Mouse (Mus musculus): Measurements from ENCODE around the gene Cd81. TPM values are rescaled to one million over a fixed set of nuclear protein-coding genes. Genes with fewer than 3 reads are reported as not detected.

Cd81 gene
- polyA plus RNA-seq, 1 experiment from 2014 or later: 267 TPM

DNA sequence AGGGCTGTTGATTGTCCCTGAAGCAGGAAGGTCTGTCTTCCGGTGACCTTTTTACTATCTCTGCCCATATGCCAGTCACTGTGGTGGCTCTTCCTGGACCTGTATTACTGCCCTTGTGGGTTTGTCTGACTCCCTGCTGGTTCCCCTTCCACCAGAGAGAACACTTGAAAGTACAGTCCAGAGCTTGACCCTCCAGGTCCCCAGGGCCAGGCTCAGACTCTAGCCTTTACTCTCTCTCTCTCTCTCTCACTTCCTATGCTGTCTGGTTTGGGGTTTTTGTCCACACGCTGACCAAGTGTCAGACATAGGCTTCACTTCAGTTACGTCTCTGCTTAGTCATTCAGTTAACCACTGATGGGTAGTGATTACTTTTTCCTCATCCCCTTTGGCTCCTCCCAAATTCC, 9.6 kb upstream of the Cd81 start:
- Histone ChIP-seq H3K9me3 (replicated peaks) (no peaks in the 10 kb centered on the region), H3K36me3 (no peaks in the 10 kb centered on the region), H3K27me3 (ENCODE audit: low read depth, poor library complexity, severe bottlenecking) (no peaks in the 10 kb centered on the region), H3K4me3 (no peak overlapping the region), H3K4me1 (no peaks in the 10 kb centered on the region), H3K27ac (replicated peaks) (no peak overlapping the region)
- DNase-seq (ENCODE audit: low spot score): no peak
- 83% methylated on average over 3 of the region's 3 CpGs for WGBS

DNA sequence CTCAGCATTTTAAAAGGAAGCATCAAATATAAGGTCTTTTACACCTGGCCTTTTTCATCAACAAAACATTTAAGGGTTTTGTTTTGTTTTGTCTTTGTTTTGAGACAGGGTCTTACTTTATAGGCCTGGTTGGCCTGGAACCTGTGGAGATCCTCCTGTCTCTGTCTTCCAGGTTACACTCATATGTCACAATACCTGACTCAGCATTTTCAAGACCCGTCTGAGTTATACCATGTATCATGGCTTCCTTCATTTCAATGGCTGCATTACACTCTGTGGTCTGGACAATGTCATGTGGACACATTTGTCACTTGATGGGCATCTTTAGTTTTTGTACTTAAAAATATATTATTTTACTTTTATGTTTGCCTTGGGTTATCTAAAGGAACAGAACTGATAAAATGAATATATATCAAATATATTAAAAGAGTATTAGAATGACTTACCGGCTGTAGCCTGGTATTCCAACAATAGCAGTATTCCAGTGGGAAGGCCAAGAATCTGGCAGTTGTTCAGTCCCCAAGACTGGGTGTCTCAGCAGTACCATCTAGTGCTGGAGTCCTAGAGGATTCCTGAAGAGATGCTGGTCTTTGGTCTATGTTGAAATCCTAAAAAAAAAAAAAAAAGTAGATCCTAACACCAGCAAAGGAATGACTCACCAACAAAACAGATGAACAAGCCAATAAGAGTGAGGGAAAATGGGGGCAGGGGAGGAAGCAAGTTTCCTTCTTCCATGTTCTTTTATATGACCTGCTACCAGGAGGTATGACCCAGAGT, 8.3 kb upstream of the Cd81 start:
- Histone ChIP-seq H3K27ac (replicated peaks) (no peak overlapping the region), H3K36me3 (no peaks in the 10 kb centered on the region), H3K4me3 (no peak overlapping the region), H3K4me1 (no peaks in the 10 kb centered on the region), H3K27me3 (ENCODE audit: low read depth, poor library complexity, severe bottlenecking) (no peaks in the 10 kb centered on the region), H3K9me3 (replicated peaks) (no peaks in the 10 kb centered on the region)
- 94% methylated on average over 2 of the region's 2 CpGs for WGBS
- no peak for DNase-seq (ENCODE audit: low spot score)

DNA sequence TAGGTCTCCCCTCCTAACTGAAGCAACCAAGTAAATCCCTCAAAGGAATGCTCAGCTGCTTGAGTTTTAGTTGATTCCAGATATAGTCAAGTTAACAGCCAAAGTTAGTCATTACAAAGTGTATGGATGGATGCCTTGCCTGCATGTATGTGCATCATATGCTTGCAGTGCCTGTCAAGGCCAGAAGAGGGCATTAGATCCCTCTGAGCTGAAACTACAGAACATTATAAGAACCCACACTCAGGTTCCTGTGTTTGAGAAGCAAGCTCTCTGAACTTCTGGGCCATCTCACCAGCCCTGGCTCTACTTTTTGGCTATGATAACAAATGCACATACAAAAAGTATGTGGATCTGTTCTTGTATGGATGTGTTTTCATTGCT, 7.7 kb upstream of the Cd81 start:
- H3K36me3 ChIP-seq: no peaks in the 10 kb centered on the region
- H3K27me3 ChIP-seq (ENCODE audit: low read depth, poor library complexity, severe bottlenecking): no peaks in the 10 kb centered on the region
- no peaks in the 10 kb centered on the region for H3K4me1 ChIP-seq
- H3K9me3 ChIP-seq (replicated peaks): no peaks in the 10 kb centered on the region
- no peak overlapping the region for H3K27ac ChIP-seq (replicated peaks)
- no peak overlapping the region for H3K4me3 ChIP-seq
- DNase-seq (ENCODE audit: low spot score): no peak

DNA sequence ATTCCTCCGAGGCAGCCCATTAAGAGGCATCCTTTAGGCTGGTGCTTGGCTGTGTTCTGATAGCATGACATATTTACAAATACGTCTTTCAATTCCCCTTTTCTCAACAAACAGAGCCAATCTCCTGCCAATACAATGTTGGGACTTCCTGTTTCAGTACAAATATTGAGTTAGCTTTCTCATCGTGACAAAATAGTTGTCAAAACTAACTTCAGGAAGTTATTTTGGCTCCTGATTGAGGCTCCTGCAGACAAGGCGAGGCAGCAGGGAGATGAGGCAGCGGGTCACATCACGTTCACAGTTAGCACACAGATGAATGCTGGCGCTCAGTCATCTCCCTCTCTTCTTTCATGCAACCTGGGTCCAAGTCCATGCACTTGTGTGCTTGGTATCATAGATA, 6.2 kb upstream of the Cd81 start:
- 81% methylated on average over 7 of the region's 7 CpGs for WGBS

DNA sequence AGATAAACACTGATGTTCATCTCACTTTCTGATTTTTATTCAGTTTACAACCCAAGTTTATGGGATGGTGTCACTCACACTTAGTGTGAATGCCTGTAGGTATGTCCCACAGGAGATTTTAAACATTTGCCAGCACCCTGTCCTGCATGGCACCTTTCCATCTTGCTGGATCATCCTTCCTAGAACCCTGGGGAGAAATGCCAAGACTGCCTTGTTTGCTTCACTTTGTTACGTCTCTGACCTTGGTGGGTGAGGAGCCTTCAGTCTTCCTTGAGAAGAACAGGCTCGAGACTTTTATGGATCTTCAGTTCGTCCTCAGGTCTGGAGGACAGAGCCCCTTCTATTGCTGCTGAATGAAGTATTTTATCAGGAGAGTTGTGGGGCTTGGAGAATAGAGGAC, 3.2 kb upstream of the Cd81 start:
- no peak for DNase-seq (ENCODE audit: low spot score)
- WGBS: 87% methylated on average over 3 of the region's 3 CpGs

More for the DNA sequence above, 6.2 kb upstream of the Cd81 start:
- no peaks in the 10 kb centered on the region for H3K27me3 ChIP-seq (ENCODE audit: low read depth, poor library complexity, severe bottlenecking)
- H3K4me1 ChIP-seq: no peaks in the 10 kb centered on the region
- H3K36me3 ChIP-seq: no peaks in the 10 kb centered on the region
- no peak overlapping the region for H3K4me3 ChIP-seq
- no peak for DNase-seq (ENCODE audit: low spot score)
- H3K27ac ChIP-seq (replicated peaks): no peak overlapping the region
- H3K9me3 ChIP-seq (replicated peaks): no peaks in the 10 kb centered on the region

DNA sequence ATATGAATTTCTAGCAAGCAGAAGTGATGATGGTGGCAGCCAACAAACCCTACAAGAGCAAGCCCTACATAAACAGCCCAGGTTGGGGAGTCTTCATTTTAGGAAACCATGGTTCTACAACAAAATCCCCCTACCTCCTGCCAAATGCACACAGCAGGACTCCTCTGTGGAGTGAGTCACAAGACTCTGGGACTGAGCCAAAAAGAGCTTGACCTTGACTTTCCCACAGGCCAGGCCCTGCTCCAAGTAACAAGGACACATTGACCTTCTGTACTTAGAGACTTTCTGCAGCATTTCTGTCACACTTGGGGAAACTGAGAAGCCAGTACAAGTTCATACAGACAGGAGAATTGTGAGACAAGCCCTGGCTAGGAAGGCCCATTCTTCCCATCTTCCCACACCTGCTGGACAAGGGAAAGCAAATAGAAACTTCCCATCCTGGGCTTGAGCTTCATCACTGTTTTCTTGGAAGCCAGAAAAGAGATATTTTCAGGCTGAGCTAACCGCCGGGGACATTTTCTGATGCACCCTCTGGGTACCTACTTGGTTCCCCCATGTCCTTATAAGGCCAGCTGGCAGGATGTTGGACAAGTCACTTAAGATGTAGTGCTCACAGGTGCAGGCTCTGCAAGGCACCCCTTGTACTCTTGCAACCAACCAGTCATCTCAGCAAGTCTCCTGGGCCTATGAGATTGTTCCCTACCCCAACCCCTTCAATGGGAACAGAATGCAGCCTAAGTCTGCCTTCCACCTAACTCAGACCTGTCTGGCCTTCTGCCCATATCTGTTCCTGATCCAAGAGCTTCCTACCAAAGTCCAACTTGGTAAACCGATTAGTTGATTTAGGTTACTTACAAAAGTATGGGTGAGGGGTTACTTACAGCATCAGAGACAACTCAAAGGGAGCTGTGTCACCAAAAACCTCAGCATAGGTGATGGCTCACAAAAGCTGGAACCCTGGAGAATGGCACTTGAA, 2.4 kb upstream of the Cd81 start:
- H3K36me3 ChIP-seq: peaks cover 6% of the 10 kb centered on the region
- no peak overlapping the region for H3K27ac ChIP-seq (replicated peaks)
- DNase-seq (ENCODE audit: low spot score): no peak
- no peak overlapping the region for H3K4me3 ChIP-seq
- no peaks in the 10 kb centered on the region for H3K27me3 ChIP-seq (ENCODE audit: low read depth, poor library complexity, severe bottlenecking)
- WGBS: 92% methylated on average over 3 of the region's 3 CpGs
- no peaks in the 10 kb centered on the region for H3K9me3 ChIP-seq (replicated peaks)
- peaks cover 30% of the 10 kb centered on the region for H3K4me1 ChIP-seq

More for the DNA sequence above, 3.2 kb upstream of the Cd81 start:
- H3K36me3 ChIP-seq: no peaks in the 10 kb centered on the region
- peaks cover 22% of the 10 kb centered on the region for H3K4me1 ChIP-seq
- no peak overlapping the region for H3K27ac ChIP-seq (replicated peaks)
- H3K4me3 ChIP-seq: no peak overlapping the region
- no peaks in the 10 kb centered on the region for H3K27me3 ChIP-seq (ENCODE audit: low read depth, poor library complexity, severe bottlenecking)
- no peaks in the 10 kb centered on the region for H3K9me3 ChIP-seq (replicated peaks)

DNA sequence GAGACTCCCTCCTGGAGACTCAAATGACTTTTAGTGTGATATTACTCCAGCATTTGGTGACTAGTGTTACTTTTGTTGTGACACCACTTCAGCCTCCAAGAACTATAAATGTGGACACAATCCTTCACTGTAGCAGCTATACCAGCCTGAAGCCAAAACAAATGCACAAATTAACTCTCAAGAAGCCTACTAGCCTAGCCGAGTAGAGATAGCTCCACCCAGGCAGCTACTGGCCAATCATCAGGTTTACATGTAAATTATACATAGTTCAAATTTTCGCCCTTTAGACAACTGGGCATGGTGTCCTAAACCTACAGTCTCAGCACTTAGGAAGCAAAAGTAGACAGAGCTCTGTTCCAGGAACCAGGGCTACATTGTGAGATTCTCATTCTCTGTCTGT, 1.2 kb upstream of the Cd81 start:
- Histone ChIP-seq H3K9me3 (replicated peaks) (no peaks in the 10 kb centered on the region), H3K27me3 (ENCODE audit: low read depth, poor library complexity, severe bottlenecking) (no peaks in the 10 kb centered on the region), H3K36me3 (peaks cover 18% of the 10 kb centered on the region), H3K27ac (replicated peaks) (no peak overlapping the region), H3K4me3 (no peak overlapping the region), H3K4me1 (peaks cover 42% of the 10 kb centered on the region)
- WGBS: 74% methylated on average over 2 of the region's 2 CpGs
- no peak for DNase-seq (ENCODE audit: low spot score)

DNA sequence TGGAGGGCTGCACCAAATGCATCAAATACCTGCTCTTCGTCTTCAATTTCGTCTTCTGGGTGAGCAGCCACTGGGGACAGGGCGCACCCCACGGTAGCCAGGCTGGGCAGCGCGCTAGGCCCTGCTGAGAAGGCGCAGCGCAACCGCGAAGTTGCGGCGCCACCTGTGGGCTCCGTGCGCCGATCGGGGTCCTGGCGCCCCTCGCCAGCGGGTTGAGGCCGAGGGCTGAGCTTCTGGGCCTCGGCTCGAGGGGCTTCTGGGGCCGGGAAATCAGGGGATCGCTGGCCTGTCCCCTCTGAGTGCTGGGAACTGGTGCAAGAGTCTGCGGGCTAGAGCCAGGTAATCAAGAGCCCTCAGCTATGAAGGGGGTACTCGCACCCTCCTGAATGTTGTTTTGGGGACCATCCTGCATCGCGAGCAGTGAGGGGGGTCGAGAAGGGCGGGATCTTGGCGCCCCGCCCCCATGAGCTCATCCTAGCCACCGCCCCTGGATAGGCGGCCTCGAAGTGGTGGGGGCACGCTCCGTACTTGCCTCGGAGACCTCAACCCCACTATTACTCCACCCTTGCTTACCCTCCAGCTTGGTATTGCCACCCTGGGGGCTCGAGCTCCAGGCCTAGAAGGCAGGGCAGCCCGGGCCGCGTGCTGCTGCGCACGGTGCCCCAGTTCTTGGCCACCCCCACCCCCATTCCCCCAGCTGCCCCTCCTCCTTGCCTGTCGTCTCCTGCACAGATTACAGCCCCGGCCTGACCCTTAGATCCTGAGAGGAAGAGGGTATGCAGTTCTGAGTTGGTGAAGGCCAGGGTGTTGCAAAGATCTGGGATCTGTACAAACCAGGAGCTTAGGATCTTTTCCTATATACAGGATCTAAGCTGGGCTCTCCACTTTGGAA, 715 bp downstream of the Cd81 start:
- Histone ChIP-seq H3K4me3 (peak overlapping the region; percentile 95), H3K9me3 (replicated peaks) (no peaks in the 10 kb centered on the region), H3K27ac (replicated peaks) (peak overlapping the region; percentile 96), H3K36me3 (peaks cover 37% of the 10 kb centered on the region), H3K4me1 (peaks cover 43% of the 10 kb centered on the region), H3K27me3 (ENCODE audit: low read depth, poor library complexity, severe bottlenecking) (no peaks in the 10 kb centered on the region)
- WGBS: under 1% methylated on average over 46 of the region's 46 CpGs
- DNase-seq (ENCODE audit: low spot score): peak; percentile 71

DNA sequence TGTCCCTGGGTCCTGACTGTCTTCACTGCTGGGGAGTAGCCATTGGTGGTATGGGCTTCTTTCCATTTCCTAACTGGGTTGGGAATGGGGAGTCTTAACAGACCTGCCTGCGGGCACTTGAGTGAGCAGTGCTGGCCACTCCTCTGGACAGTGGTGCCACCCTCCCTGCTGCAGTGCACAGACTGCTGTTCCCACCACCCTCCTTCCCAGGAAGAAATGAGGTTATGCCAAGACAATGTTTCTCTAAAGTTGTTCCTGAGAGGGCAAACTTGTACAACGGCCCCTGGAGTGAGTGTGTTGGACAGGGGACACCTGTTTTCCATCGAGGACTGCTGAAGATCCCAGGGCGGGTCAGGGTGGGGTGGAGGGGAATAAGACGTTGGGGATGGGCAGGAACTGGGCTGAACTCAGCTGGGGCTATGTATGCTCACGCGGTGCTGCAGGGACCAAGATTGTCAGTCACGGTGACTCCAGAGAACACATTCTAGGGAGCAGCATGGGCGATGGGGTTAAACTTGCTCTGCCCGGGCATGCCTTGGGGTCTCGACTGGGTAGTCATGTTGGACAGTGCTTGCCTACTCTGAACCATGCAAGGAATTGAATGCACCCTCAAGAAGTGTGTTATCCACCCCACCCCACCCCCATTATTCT, 1.5 kb downstream of the Cd81 start:
- Histone ChIP-seq H3K9me3 (replicated peaks) (no peaks in the 10 kb centered on the region), H3K27ac (replicated peaks) (peak overlapping the region; percentile 96), H3K27me3 (ENCODE audit: low read depth, poor library complexity, severe bottlenecking) (no peaks in the 10 kb centered on the region), H3K4me3 (peak overlapping the region; percentile 95), H3K36me3 (peaks cover 41% of the 10 kb centered on the region), H3K4me1 (peaks cover 43% of the 10 kb centered on the region)
- WGBS: 76% methylated on average over 11 of the region's 11 CpGs
- DNase-seq (ENCODE audit: low spot score): no peak

DNA sequence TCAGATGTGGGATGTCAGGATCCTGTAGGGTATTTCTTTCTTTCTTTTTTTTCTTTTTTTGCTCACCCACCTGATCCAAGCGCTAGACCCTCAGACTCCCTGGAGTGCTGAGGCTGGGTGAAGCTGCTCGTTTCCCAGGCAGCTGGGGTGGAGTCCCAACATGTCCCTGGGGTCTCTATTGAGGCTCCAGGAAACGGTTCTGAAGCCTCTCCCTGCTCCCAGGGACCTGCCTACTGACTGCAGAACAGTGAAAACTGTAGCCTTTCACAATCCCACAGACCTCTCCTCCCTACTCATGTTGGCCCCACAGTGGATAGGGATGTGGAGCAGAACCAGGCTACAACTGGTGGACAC, 2.0 kb downstream of the Cd81 start:
- Histone ChIP-seq H3K4me3 (peak overlapping the region; percentile 95), H3K27ac (replicated peaks) (peak overlapping the region; percentile 96), H3K4me1 (peaks cover 43% of the 10 kb centered on the region), H3K27me3 (ENCODE audit: low read depth, poor library complexity, severe bottlenecking) (no peaks in the 10 kb centered on the region), H3K9me3 (replicated peaks) (no peaks in the 10 kb centered on the region), H3K36me3 (peaks cover 46% of the 10 kb centered on the region)
- WGBS: 73% methylated on average over 3 of the region's 3 CpGs
- no peak for DNase-seq (ENCODE audit: low spot score)

DNA sequence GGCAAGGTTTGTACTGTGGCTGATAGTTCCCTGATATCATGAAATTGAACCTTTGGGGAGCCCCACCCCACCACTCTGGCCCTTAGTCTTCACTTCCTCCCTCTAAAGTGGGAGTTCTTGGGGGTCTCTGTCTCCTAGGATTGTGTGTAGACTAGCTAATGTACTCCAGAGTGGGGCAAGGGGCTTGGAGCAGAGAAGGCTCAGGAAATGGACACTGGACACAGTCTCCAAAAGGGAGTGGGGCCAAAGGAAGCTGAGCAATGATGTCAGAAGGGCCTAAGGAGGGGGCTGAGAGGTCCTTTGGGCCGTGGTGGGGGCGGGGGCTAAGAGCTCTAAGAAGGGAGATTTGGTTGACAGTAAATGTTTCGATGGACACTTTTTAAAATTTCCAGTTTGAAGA, 2.5 kb downstream of the Cd81 start:
- Histone ChIP-seq H3K27me3 (ENCODE audit: low read depth, poor library complexity, severe bottlenecking) (no peaks in the 10 kb centered on the region), H3K9me3 (replicated peaks) (no peaks in the 10 kb centered on the region), H3K36me3 (peaks cover 50% of the 10 kb centered on the region), H3K4me3 (peak overlapping the region; percentile 95), H3K4me1 (peaks cover 43% of the 10 kb centered on the region), H3K27ac (replicated peaks) (peak overlapping the region; percentile 96)
- WGBS: 93% methylated on average over 3 of the region's 3 CpGs
- DNase-seq (ENCODE audit: low spot score): no peak
